Mouse (Mus musculus): ENCODE results near the gene Sf3b3. TPM values are rescaled to one million over a fixed set of nuclear protein-coding genes. Genes with fewer than 3 reads are reported as not detected.

Sf3b3 gene
- polyA plus RNA-seq, 1 experiment from 2014 or later: 125 TPM

DNA sequence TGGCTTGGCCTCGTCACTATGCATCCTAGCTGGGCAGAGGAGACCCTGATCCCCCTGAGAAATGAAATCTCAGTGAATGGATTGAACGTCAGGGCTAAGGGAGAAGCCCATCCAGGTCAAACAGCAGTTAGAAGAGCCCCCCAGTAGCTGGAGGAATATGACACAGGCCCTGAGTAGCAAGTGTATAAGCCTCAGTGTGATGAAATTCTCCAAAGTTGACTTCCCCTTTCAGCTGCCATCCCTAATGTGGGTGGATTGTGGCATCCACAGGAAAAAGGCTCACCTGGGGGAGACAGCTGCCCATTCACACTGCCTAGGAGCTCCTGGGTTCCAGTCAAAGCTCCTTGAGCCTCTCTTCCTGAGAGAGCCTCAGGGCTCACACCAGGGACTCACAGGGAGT, 61.2 kb downstream of the Sf3b3 start:
- ATAC-seq (ENCODE audit: insufficient number of reproducible peaks, low FRiP score, low TSS enrichment, low read depth): no peak
- 54% methylated on average over 2 of the region's 2 CpGs for WGBS

DNA sequence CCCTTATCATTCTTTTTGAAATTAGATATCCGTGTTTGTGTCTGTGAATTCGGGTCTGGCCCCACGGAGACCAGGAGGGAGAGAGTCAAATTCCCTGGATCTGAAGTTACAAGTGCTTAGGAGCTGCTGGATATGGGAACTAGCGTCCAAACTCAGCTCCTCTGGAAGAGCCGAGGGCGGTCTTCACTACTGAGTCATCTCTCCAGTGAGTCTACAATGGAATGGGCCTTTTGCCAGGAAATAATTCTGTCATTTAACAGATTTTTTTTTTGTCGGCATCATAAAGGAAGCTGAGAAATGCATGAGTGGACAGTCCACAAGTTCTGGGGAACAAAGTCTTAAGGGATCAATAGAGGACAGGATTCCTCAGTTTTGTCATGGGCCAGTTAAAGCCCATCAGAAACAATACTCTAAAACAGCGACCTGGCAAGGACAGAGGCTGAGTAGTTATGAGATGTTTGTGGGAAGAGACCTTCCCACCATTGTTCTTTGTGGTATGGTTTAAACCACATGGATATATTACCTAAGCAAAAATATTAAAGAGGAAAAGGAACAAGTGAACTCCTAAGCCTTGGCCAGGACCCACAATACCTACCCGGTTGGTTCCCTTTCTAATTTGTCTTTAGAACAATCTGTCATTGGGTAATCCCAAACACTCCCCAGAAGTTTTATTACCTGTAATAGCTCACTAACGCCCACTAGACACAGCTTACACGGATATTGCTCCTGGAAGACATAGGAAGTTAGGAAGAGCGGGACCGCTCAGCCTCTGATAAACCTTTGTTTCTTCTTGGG, 66.5 kb downstream of the Sf3b3 start:
- ATAC-seq (ENCODE audit: insufficient number of reproducible peaks, low FRiP score, low TSS enrichment, low read depth): no peak
- no peak overlapping the region for H3K4me2 ChIP-seq
- no peaks in the 10 kb centered on the region for H3K36me3 ChIP-seq
- H3K9me3 ChIP-seq: no peaks in the 10 kb centered on the region
- 0 out of 2 replicates have a peak, but pooled peaks cover 2% of the 10 kb centered on the region for H3K4me1 ChIP-seq
- H3K9ac ChIP-seq: no peak overlapping the region
- H3K27ac ChIP-seq: no peak overlapping the region
- H3K4me3 ChIP-seq: no peak overlapping the region
- 64% methylated on average over 13 of the region's 13 CpGs for WGBS
- H3K27me3 ChIP-seq: no peaks in the 10 kb centered on the region

More for the DNA sequence above, 61.2 kb downstream of the Sf3b3 start:
- Histone ChIP-seq H3K9me3 (no peaks in the 10 kb centered on the region), H3K9ac (no peak overlapping the region), H3K4me1 (peaks cover 15% of the 10 kb centered on the region), H3K4me2 (no peak overlapping the region), H3K27ac (no peak overlapping the region), H3K4me3 (no peak overlapping the region), H3K36me3 (no peaks in the 10 kb centered on the region), H3K27me3 (no peaks in the 10 kb centered on the region)

DNA sequence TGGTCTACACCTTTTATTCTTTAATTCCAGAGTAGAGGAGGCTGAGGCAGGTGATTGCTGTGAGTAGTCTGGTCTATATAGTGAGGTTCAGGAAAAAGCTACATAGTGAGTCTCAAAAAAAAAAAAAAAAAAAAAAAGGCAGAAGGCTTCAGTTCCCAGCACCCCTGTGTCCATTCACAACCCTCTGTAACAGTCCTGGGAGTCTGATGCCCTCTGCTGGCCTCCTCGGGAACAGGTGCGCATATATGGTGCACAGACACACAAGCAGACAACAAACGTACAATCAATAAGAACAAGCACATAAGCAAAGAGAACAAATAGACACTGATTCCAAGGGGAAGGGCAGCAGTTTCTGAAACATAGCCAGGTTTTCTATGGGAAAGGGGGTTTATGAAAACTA, 70.3 kb downstream of the Sf3b3 start:
- H3K9ac ChIP-seq: no peak overlapping the region
- 0 out of 2 replicates have a peak, but pooled peaks cover 4% of the 10 kb centered on the region for H3K4me1 ChIP-seq
- no peak overlapping the region for H3K4me2 ChIP-seq
- WGBS: 95% methylated on average over 3 of the region's 3 CpGs
- H3K4me3 ChIP-seq: no peak overlapping the region
- H3K9me3 ChIP-seq: no peaks in the 10 kb centered on the region
- H3K36me3 ChIP-seq: no peaks in the 10 kb centered on the region
- no peaks in the 10 kb centered on the region for H3K27me3 ChIP-seq
- ATAC-seq (ENCODE audit: insufficient number of reproducible peaks, low FRiP score, low TSS enrichment, low read depth): no peak
- no peak overlapping the region for H3K27ac ChIP-seq

DNA sequence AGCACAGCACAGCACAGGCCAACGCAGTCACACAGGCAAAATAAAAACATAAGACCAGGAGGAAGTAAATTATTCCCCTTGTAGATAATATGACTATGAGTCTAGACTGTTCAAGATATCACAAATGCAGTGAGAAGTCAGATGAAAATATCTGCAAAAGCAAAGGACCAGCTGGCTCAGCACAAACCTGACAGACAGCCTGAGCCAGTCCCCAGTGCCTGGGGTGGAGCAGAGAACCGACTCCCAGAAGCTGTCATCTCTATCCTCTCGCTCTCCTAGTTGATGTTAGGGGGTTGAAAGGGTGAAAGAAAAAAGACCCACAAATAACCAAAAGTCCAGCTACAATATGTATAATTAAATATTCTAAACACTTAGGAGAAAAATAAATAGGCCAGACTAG, 70.9 kb downstream of the Sf3b3 start:
- Histone ChIP-seq H3K27me3 (no peaks in the 10 kb centered on the region), H3K36me3 (no peaks in the 10 kb centered on the region), H3K4me3 (no peak overlapping the region), H3K9me3 (no peaks in the 10 kb centered on the region), H3K4me1 (0 out of 2 replicates have a peak, but pooled peaks cover 4% of the 10 kb centered on the region), H3K9ac (no peak overlapping the region), H3K27ac (no peak overlapping the region), H3K4me2 (no peak overlapping the region)
- WGBS: 87% methylated on average over 3 of the region's 3 CpGs
- ATAC-seq (ENCODE audit: insufficient number of reproducible peaks, low FRiP score, low TSS enrichment, low read depth): no peak

DNA sequence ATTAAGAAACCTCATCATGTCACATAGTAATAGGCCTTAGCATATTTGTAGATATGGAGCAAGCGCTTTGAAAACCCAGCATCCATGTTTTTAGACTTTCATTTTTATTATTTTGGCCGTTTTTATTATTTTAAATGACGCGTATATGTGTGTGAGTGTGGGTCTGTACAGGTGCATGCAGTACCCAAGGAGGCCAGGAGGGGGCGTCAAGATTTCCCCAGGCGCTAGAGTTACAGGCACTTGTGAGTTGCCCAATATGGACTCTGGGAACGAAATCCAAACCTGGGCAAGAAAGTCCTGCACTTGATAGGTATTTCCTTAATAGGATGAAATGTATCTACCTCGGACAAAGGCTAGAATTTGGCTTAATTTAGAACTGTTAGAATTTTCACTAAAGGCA, 71.3 kb downstream of the Sf3b3 start:
- H3K9ac ChIP-seq: no peak overlapping the region
- H3K36me3 ChIP-seq: no peaks in the 10 kb centered on the region
- H3K4me3 ChIP-seq: no peak overlapping the region
- 0 out of 2 replicates have a peak, but pooled peaks cover 4% of the 10 kb centered on the region for H3K4me1 ChIP-seq
- no peaks in the 10 kb centered on the region for H3K9me3 ChIP-seq
- H3K27me3 ChIP-seq: no peaks in the 10 kb centered on the region
- H3K4me2 ChIP-seq: no peak overlapping the region
- H3K27ac ChIP-seq: no peak overlapping the region
- WGBS: 74% methylated on average over 8 of the region's 8 CpGs
- no peak for ATAC-seq (ENCODE audit: insufficient number of reproducible peaks, low FRiP score, low TSS enrichment, low read depth)

DNA sequence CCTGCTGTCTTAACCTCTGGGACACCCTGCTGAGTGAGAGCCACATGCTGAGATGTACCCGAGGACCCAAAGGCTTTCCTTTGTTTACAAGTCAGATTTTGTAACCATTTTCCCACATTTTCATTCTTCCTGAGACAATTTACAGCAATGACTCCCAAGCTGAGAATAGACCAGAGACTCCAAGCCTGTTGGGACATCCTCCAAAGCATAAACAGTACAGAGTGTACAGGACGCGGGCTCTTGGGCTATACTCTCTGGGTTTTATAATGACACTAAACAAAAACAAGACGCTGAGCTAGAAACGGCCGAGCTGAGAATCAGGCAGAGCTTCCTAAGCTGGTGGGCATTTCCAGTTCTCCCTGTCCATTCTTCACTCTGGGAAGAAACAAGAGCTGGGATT, 71.9 kb downstream of the Sf3b3 start:
- WGBS: 90% methylated on average over 6 of the region's 6 CpGs

DNA sequence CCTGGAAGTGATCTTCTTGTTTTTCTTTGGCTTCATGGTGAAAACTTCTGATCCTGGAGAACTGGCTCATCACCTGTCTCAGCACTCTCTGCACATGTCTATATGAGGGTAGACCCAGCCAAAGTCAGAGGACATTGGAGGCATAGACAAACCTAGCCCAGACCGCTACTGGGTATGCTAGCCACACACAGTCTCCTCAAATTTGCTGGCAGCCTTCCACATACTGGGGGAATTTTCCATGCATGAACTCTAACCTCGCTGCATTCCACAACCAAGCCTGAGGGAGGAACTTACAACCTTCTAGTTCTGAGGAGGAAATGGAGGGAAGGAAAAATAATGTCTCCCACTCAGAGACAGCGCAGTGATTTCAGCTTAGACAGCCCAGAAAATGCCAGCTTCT, 72.5 kb downstream of the Sf3b3 start:
- 59% methylated on average over 3 of the region's 3 CpGs for WGBS
- no peak for ATAC-seq (ENCODE audit: insufficient number of reproducible peaks, low FRiP score, low TSS enrichment, low read depth)
- no peak overlapping the region for H3K9ac ChIP-seq

More for the DNA sequence above, 71.9 kb downstream of the Sf3b3 start:
- H3K27ac ChIP-seq: no peak overlapping the region
- no peak overlapping the region for H3K9ac ChIP-seq
- no peak for ATAC-seq (ENCODE audit: insufficient number of reproducible peaks, low FRiP score, low TSS enrichment, low read depth)
- 0 out of 2 replicates have a peak, but pooled peaks cover 4% of the 10 kb centered on the region for H3K4me1 ChIP-seq
- no peaks in the 10 kb centered on the region for H3K9me3 ChIP-seq
- no peaks in the 10 kb centered on the region for H3K36me3 ChIP-seq
- no peak overlapping the region for H3K4me3 ChIP-seq
- no peaks in the 10 kb centered on the region for H3K27me3 ChIP-seq
- no peak overlapping the region for H3K4me2 ChIP-seq

DNA sequence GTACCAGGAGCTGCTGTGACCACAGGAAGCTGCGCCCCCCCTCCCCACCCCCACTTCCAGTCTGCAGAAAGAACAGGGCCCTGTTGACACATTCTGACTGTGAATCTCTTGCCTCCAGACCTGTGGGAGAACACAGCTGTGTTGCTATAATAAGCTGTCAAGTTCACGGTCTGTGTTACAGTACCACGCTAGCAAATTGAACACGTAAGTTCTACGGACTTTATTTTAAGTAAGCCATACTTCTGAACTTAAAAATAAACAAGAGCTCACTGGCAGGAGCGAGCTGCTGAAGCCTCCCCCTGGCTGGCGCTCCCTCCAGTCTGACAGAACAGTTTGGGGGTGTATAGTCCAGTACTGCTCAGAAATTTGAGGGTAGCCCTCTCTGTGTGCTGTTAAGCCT, 74.1 kb downstream of the Sf3b3 start:
- H3K4me2 ChIP-seq: no peak overlapping the region
- no peak overlapping the region for H3K4me3 ChIP-seq
- WGBS: 65% methylated on average over 7 of the region's 7 CpGs
- H3K9ac ChIP-seq: no peak overlapping the region
- no peaks in the 10 kb centered on the region for H3K9me3 ChIP-seq
- H3K27me3 ChIP-seq: no peaks in the 10 kb centered on the region
- H3K36me3 ChIP-seq: no peaks in the 10 kb centered on the region
- no peak for ATAC-seq (ENCODE audit: insufficient number of reproducible peaks, low FRiP score, low TSS enrichment, low read depth)
- no peak overlapping the region for H3K27ac ChIP-seq
- 0 out of 2 replicates have a peak, but pooled peaks cover 3% of the 10 kb centered on the region for H3K4me1 ChIP-seq

More for the DNA sequence above, 72.5 kb downstream of the Sf3b3 start:
- H3K36me3 ChIP-seq: no peaks in the 10 kb centered on the region
- H3K27me3 ChIP-seq: no peaks in the 10 kb centered on the region
- H3K27ac ChIP-seq: no peak overlapping the region
- H3K4me3 ChIP-seq: no peak overlapping the region
- no peaks in the 10 kb centered on the region for H3K9me3 ChIP-seq
- H3K4me1 ChIP-seq: 0 out of 2 replicates have a peak, but pooled peaks cover 3% of the 10 kb centered on the region
- H3K4me2 ChIP-seq: no peak overlapping the region

DNA sequence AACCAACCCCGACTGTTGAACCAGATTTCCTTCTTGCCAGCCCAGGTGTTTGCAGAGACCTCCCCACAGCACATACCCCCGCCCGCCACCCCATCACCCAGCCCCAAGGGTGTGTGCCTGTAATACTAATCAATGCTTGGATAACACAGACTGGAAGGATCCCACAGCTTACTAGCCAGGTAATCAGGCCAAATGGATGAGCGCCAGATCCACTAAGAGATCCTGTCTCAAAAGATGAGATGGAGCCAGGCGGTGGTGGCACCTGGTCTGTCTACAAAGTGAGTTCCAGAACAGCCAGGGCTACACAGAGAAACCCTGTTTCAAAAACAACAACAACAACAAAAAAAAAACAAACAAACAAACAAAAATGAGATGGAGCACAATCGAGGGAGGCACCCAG, 79.3 kb downstream of the Sf3b3 start:
- no peak for ATAC-seq (ENCODE audit: insufficient number of reproducible peaks, low FRiP score, low TSS enrichment, low read depth)
- WGBS: 82% methylated on average over 6 of the region's 6 CpGs

DNA sequence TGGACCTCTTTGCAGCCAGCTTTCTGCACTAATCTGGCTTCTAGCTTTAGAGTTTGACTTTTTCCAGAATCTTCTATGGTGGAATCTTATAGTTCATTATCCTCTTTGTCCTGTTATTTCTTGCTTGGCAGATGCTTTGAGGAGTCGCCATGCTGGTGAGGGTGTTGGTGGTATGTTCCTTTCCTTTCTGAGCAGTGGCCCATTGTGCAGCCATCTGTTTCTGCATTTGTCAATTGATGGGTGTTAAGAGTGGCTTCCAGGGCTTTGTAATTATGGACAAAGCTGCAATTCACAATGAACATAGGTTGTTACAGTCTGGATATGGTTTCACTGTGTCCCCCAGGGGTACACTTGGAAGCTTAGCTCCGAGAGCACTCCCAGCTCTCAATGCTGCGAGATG, 81.9 kb downstream of the Sf3b3 start:
- no peak overlapping the region for H3K4me2 ChIP-seq
- no peak overlapping the region for H3K4me3 ChIP-seq
- no peak for ATAC-seq (ENCODE audit: insufficient number of reproducible peaks, low FRiP score, low TSS enrichment, low read depth)
- WGBS: 63% methylated on average over 3 of the region's 3 CpGs
- no peaks in the 10 kb centered on the region for H3K27me3 ChIP-seq
- H3K4me1 ChIP-seq: 0 out of 2 replicates have a peak, but pooled peaks cover 5% of the 10 kb centered on the region
- H3K9ac ChIP-seq: no peak overlapping the region
- no peaks in the 10 kb centered on the region for H3K9me3 ChIP-seq
- H3K36me3 ChIP-seq: no peaks in the 10 kb centered on the region
- no peak overlapping the region for H3K27ac ChIP-seq

More for the DNA sequence above, 79.3 kb downstream of the Sf3b3 start:
- H3K27me3 ChIP-seq: no peaks in the 10 kb centered on the region
- no peak overlapping the region for H3K27ac ChIP-seq
- no peak overlapping the region for H3K4me3 ChIP-seq
- H3K9ac ChIP-seq: no peak overlapping the region
- no peak overlapping the region for H3K4me2 ChIP-seq
- H3K36me3 ChIP-seq: no peaks in the 10 kb centered on the region
- no peaks in the 10 kb centered on the region for H3K9me3 ChIP-seq
- H3K4me1 ChIP-seq: no peaks in the 10 kb centered on the region

DNA sequence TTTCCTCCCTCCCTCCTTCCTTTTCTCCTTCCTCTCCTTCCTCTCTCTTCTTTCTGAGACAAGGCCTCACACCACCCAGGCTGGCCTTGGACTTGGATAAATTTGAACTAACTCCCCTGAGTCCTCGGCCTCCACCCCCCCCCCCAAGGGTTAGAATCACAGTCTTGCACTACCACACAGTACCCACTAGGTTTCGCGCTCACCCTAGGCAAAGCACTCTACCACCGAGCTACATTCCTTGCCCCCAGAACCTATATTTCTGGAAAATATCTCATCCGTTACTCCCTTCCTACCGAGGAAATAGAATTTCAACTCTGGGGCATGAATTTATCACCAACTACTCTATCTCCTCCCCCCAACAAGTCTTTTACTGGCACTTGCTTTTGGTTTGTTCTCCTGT, 84.6 kb downstream of the Sf3b3 start:
- Histone ChIP-seq H3K4me2 (no peak overlapping the region), H3K36me3 (no peaks in the 10 kb centered on the region), H3K4me1 (0 out of 2 replicates have a peak, but pooled peaks cover 5% of the 10 kb centered on the region), H3K27ac (no peak overlapping the region), H3K9me3 (no peaks in the 10 kb centered on the region), H3K4me3 (no peak overlapping the region), H3K27me3 (no peaks in the 10 kb centered on the region), H3K9ac (no peak overlapping the region)
- WGBS: 47% methylated on average over 6 of the region's 6 CpGs
- ATAC-seq (ENCODE audit: insufficient number of reproducible peaks, low FRiP score, low TSS enrichment, low read depth): no peak

DNA sequence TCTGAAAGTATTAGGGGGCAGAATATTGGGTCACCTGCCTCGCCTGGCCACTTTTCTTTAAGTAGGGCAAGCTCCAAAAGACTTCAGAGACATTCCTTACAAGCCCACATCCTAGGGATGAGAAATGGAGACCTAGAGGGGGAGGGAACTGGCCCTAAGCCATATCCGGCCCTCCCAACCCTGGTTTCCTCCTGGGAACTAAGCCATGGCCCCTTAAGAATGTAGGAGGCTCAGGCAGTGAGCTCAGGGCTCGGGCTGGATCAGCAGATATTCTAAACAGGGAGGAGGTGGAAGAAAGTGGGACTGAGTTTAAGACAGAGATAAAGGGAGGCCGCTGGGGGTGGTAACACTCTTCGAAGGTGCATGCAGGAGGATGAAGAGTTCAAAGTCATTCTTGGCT, 85.4 kb downstream of the Sf3b3 start:
- WGBS: 49% methylated on average over 5 of the region's 5 CpGs
- no peak overlapping the region for H3K4me2 ChIP-seq
- no peak for ATAC-seq (ENCODE audit: insufficient number of reproducible peaks, low FRiP score, low TSS enrichment, low read depth)

More for the DNA sequence above, 85.4 kb downstream of the Sf3b3 start:
- Histone ChIP-seq H3K9me3 (no peaks in the 10 kb centered on the region), H3K9ac (no peak overlapping the region), H3K4me3 (no peak overlapping the region), H3K36me3 (no peaks in the 10 kb centered on the region), H3K27me3 (no peaks in the 10 kb centered on the region), H3K27ac (no peak overlapping the region), H3K4me1 (0 out of 2 replicates have a peak, but pooled peaks cover 7% of the 10 kb centered on the region)
